Comparison of ENCODE assay signal across 27 mouse cellular contexts in genomic region chr17:66041020-66041419, GRCm38 (mm10). TPM values are rescaled to one million over a fixed set of nuclear protein-coding genes. Genes with fewer than 3 reads are reported as not detected.
DNase-seq lines count a peak whose midpoint lies in the region; ATAC-seq and TF ChIP-seq lines count a peak whose summit lies in the region.
"Had no signal": no experiment of that assay in that cellular context is flagged by ENCODE, and none has a peak within 500 bp of the region (broad histone marks: within the 10 kb centered on the region; RNA-seq: fewer than 3 reads in every experiment).

No protein-coding gene starts in this region.

- no peaks in the 10 kb centered on the region for H3K27me3 ChIP-seq in intestine, embryonic 14.5 days (replicated peaks; ENCODE audit: control insufficient read depth, insufficient read depth, low read length)
- H3K27me3 ChIP-seq in intestine, embryonic 15.5 days (replicated peaks), result no peaks in the 10 kb centered on the region
- H3K27me3 ChIP-seq in midbrain, embryonic 11.5 days (ENCODE audit: control insufficient read depth, insufficient read depth, low read length), result no peaks in the 10 kb centered on the region
- no peaks in the 10 kb centered on the region for H3K27me3 ChIP-seq in midbrain, embryonic 15.5 days (replicated peaks)
- H3K27me3 ChIP-seq in stomach, embryonic 15.5 days (replicated peaks), result no peaks in the 10 kb centered on the region
- H3K27me3 ChIP-seq: embryonic facial prominence, embryonic 12.5 days; forebrain, embryonic 15.5 days; limb, embryonic 15.5 days; megakaryocyte, embryonic 14.5 days; midbrain, embryonic 13.5 days; neural tube, embryonic 15.5 days had no signal

- no peaks in the 10 kb centered on the region for H3K9me3 ChIP-seq in intestine, embryonic 14.5 days (ENCODE audit: control insufficient read depth, low read length)
- no peaks in the 10 kb centered on the region for H3K9me3 ChIP-seq in intestine, embryonic 15.5 days
- no peaks in the 10 kb centered on the region for H3K9me3 ChIP-seq in midbrain, embryonic 11.5 days (ENCODE audit: control insufficient read depth, low read length)
- H3K9me3 ChIP-seq in midbrain, embryonic 15.5 days, result no peaks in the 10 kb centered on the region
- H3K9me3 ChIP-seq in stomach, embryonic 15.5 days, result no peaks in the 10 kb centered on the region
- H3K9me3 ChIP-seq: embryonic facial prominence, embryonic 12.5 days; forebrain, embryonic 10.5 days; forebrain, embryonic 15.5 days; limb, embryonic 10.5 days; limb, embryonic 15.5 days; megakaryocyte, embryonic 14.5 days; midbrain, embryonic 13.5 days; neural tube, embryonic 15.5 days had no signal

- H3K4me2 ChIP-seq in intestine, embryonic 14.5 days (ENCODE audit: low read length), result no peak overlapping the region
- no peak overlapping the region for H3K4me2 ChIP-seq in intestine, embryonic 15.5 days (replicated peaks)
- H3K4me2 ChIP-seq in midbrain, embryonic 11.5 days, result no peak overlapping the region
- no peak overlapping the region for H3K4me2 ChIP-seq in midbrain, embryonic 15.5 days
- H3K4me2 ChIP-seq in stomach, embryonic 15.5 days, result no peak overlapping the region
- H3K4me2 ChIP-seq: embryonic facial prominence, embryonic 12.5 days; forebrain, embryonic 15.5 days; limb, embryonic 15.5 days; lung, embryonic 14.5 days; midbrain, embryonic 13.5 days; neural tube, embryonic 15.5 days had no signal

- H3K4me1 ChIP-seq in intestine, embryonic 14.5 days (replicated peaks; ENCODE audit: control insufficient read depth, insufficient read depth, low read length), result peaks cover 7% of the 10 kb centered on the region
- 0 out of 2 replicates have a peak, but pooled peaks cover 3% of the 10 kb centered on the region for H3K4me1 ChIP-seq in intestine, embryonic 15.5 days (replicated peaks)
- no peaks in the 10 kb centered on the region for H3K4me1 ChIP-seq in midbrain, embryonic 11.5 days (ENCODE audit: control insufficient read depth, insufficient read depth, low read length)
- no peaks in the 10 kb centered on the region for H3K4me1 ChIP-seq in midbrain, embryonic 15.5 days
- peaks cover 5% of the 10 kb centered on the region; the same call in 1 of the 2 replicates for H3K4me1 ChIP-seq in stomach, embryonic 15.5 days
- H3K4me1 ChIP-seq: embryonic facial prominence, embryonic 12.5 days; forebrain, embryonic 10.5 days; forebrain, embryonic 15.5 days; limb, embryonic 10.5 days; limb, embryonic 15.5 days; midbrain, embryonic 13.5 days; neural tube, embryonic 15.5 days had no signal

- peak; percentile 53 for DNase-seq in intestine, embryonic 14.5 days (ENCODE audit: low spot score)
- DNase-seq in midbrain, embryonic 11.5 days (ENCODE audit: low spot score, missing footprints), result peak; percentile 8
- no peak for DNase-seq in gastrocnemius, adult 2 months
- DNase-seq: adrenal gland, postnatal 14 days; cerebellum, adult 18-20 months; cerebellum, postnatal 14 days; kidney, adult 9 months; kidney, postnatal 10 days; layer of hippocampus, adult 9-11 months; lung, embryonic 14.5 days; retina, postnatal 1 day; right cerebral cortex, postnatal 14 days; thymus, postnatal 4 days had no signal

- no peak for TF ChIP-seq CTCF in gastrocnemius, adult 2 months (IDR thresholded peaks at IDR 0.05)

- 41% methylated on average over 5 of the region's 5 CpGs for WGBS in intestine, embryonic 14.5 days
- WGBS in intestine, embryonic 15.5 days, result 29% methylated on average over 5 of the region's 5 CpGs
- WGBS in midbrain, embryonic 11.5 days, result 82% methylated on average over 5 of the region's 5 CpGs
- whole genome bisulfite sequencing in midbrain, embryonic 15.5 days, result 83% methylated on average over 5 of the region's 5 CpGs
- 31% methylated on average over 5 of the region's 5 CpGs for WGBS in stomach, embryonic 15.5 days

- no peak overlapping the region for H3K4me3 ChIP-seq in intestine, embryonic 14.5 days (ENCODE audit: low read depth, low read length)
- no peak overlapping the region for H3K4me3 ChIP-seq in intestine, embryonic 15.5 days (replicated peaks)
- no peak overlapping the region for H3K4me3 ChIP-seq in midbrain, embryonic 11.5 days (ENCODE audit: low read depth, low read length)
- no peak overlapping the region for H3K4me3 ChIP-seq in midbrain, embryonic 15.5 days
- no peak overlapping the region for H3K4me3 ChIP-seq in stomach, embryonic 15.5 days (replicated peaks)
- no peak overlapping the region for H3K4me3 ChIP-seq in gastrocnemius, adult 2 months
- H3K4me3 ChIP-seq: embryonic facial prominence, embryonic 12.5 days; forebrain, embryonic 10.5 days; forebrain, embryonic 15.5 days; limb, embryonic 10.5 days; limb, embryonic 15.5 days; megakaryocyte, embryonic 14.5 days; midbrain, embryonic 13.5 days; neural tube, embryonic 15.5 days had no signal

- H3K36me3 ChIP-seq in intestine, embryonic 14.5 days (ENCODE audit: control insufficient read depth, insufficient read depth, low read length), result peaks cover 3% of the 10 kb centered on the region; the same call in 1 of the 2 replicates
- H3K36me3 ChIP-seq in intestine, embryonic 15.5 days, result 0 out of 2 replicates have a peak, but pooled peaks cover 3% of the 10 kb centered on the region
- no peaks in the 10 kb centered on the region for H3K36me3 ChIP-seq in midbrain, embryonic 11.5 days (ENCODE audit: control insufficient read depth, insufficient read depth, low read length)
- peaks cover 13% of the 10 kb centered on the region for H3K36me3 ChIP-seq in midbrain, embryonic 15.5 days (replicated peaks)
- H3K36me3 ChIP-seq in stomach, embryonic 15.5 days, result 0 out of 2 replicates have a peak, but pooled peaks cover 7% of the 10 kb centered on the region
- H3K36me3 ChIP-seq: limb, embryonic 10.5 days had no signal

- H3K9ac ChIP-seq in intestine, embryonic 14.5 days (ENCODE audit: low read length), result no peak overlapping the region
- H3K9ac ChIP-seq in intestine, embryonic 15.5 days, result no peak overlapping the region
- H3K9ac ChIP-seq in midbrain, embryonic 11.5 days (ENCODE audit: low read length), result no peak overlapping the region
- no peak overlapping the region for H3K9ac ChIP-seq in midbrain, embryonic 15.5 days
- H3K9ac ChIP-seq in stomach, embryonic 15.5 days, result no peak overlapping the region
- H3K9ac ChIP-seq: embryonic facial prominence, embryonic 12.5 days; forebrain, embryonic 15.5 days; limb, embryonic 15.5 days; lung, embryonic 14.5 days; midbrain, embryonic 13.5 days; neural tube, embryonic 15.5 days had no signal

- intact Hi-C loops in gastrocnemius, adult 2 months (cut with DNase I), result no loop called here

- ATAC-seq in intestine, embryonic 14.5 days (replicated peaks; ENCODE audit: low FRiP score, low TSS enrichment, low read depth), result no peak
- no peak for ATAC-seq in intestine, embryonic 15.5 days
- ATAC-seq in midbrain, embryonic 11.5 days (ENCODE audit: low FRiP score), result no peak
- no peak for ATAC-seq in midbrain, embryonic 15.5 days (replicated peaks)
- no peak for ATAC-seq in stomach, embryonic 15.5 days (ENCODE audit: insufficient read depth, low FRiP score, low read depth)
- ATAC-seq in granulocyte monocyte progenitor cell, adult 5-6 weeks (replicated peaks; ENCODE audit: poor library complexity, severe bottlenecking), result no peak
- ATAC-seq: forebrain, embryonic 15.5 days; hindbrain, embryonic 16.5 days; intestine, embryonic 16.5 days; midbrain, embryonic 13.5 days had no signal

- peak overlapping the region; percentile 57 for H3K27ac ChIP-seq in intestine, embryonic 14.5 days (ENCODE audit: low read depth)
- no peak overlapping the region for H3K27ac ChIP-seq in intestine, embryonic 15.5 days
- H3K27ac ChIP-seq in midbrain, embryonic 11.5 days (ENCODE audit: low read depth, low read length), result no peak overlapping the region
- H3K27ac ChIP-seq in midbrain, embryonic 15.5 days, result no peak overlapping the region
- H3K27ac ChIP-seq in stomach, embryonic 15.5 days, result peak overlapping the region; percentile 63; the same call in 1 of the 2 replicates
- no peak overlapping the region for H3K27ac ChIP-seq in gastrocnemius, adult 2 months
- H3K27ac ChIP-seq: embryonic facial prominence, embryonic 12.5 days; forebrain, embryonic 10.5 days; forebrain, embryonic 15.5 days; limb, embryonic 10.5 days; limb, embryonic 15.5 days; midbrain, embryonic 13.5 days; neural tube, embryonic 15.5 days had no signal

RNA-seq across cellular contexts. Expression of gene Ankrd12, which starts 35.9 kb away (rescaled TPM):
- polyA plus RNA-seq in intestine, embryonic 14.5 days (2014; fragmentation: Nextera tagmentation; extraction: Ambion mirVana), result 21.2 and 24.7 TPM in 2 replicates
- polyA plus RNA-seq in intestine, embryonic 15.5 days (2015; fragmentation: Nextera tagmentation; extraction: Ambion mirVana), result 21.4 and 24.0 TPM in 2 replicates
- 32.7 and 36.3 TPM in 2 replicates for polyA plus RNA-seq in midbrain, embryonic 11.5 days (2014; fragmentation: Nextera tagmentation; extraction: Ambion mirVana)
- polyA plus RNA-seq in midbrain, embryonic 15.5 days (2015; fragmentation: Nextera tagmentation; extraction: Ambion mirVana), result 161 and 170 TPM in 2 replicates
- polyA plus RNA-seq in stomach, embryonic 15.5 days (2015; fragmentation: Nextera tagmentation; extraction: Ambion mirVana), result 29.0 and 29.9 TPM in 2 replicates
- total RNA-seq in gastrocnemius, adult 2 months (2021), result 10 to 100 TPM; 12.6 to 12.8 TPM
- 63.2 and 66.1 TPM in 2 replicates for total RNA-seq in granulocyte monocyte progenitor cell, adult 5-6 weeks (2014; fragmentation: Nextera tagmentation)
- total RNA-seq in granulocyte monocyte progenitor cell, adult 5-6 weeks (2017), result 44.9 and 62.0 TPM in 2 replicates

Comparison
In these comparisons a context has a peak if more than half of its experiments do, and no peak if none do; other contexts are left out.
1. H3K27ac ChIP-seq: peak in intestine, embryonic 14.5 days (single experiment) and stomach, embryonic 15.5 days (single experiment); none in intestine, embryonic 15.5 days (single experiment), midbrain, embryonic 11.5 days (single experiment), midbrain, embryonic 15.5 days (single experiment) and gastrocnemius, adult 2 months (single experiment).